Mouse (Mus musculus) small intestine, adult 2 months (tissue): ENCODE measurements around the gene Med31.
"Not testable (repeated sequence)": the region's sequence is repeated elsewhere in the genome, so short reads cannot be mapped to it uniquely, and the experiment has no call there.

ENCODE experiments used
- CTCF ChIP-seq: fragments of 200-500 bp; IDR thresholded peaks from 2 replicates; pipeline ENCODE4 v1.5.1; 2012; ENCODE audit warnings: low read depth, mild to moderate bottlenecking, control low read depth, inconsistent platforms, low read length, moderate library complexity, mixed read lengths; ENCODE audit not compliant: insufficient replicate concordance, insufficient read length; ENCODE audit errors: extremely low read depth
- POLR2A ChIP-seq: fragments of 200-500 bp; IDR thresholded peaks from 2 replicates; pipeline ENCODE4 v1.6.1; 2012; ENCODE audit warnings: low read depth, mild to moderate bottlenecking, control low read depth, inconsistent platforms, low read length, moderate library complexity

DNA sequence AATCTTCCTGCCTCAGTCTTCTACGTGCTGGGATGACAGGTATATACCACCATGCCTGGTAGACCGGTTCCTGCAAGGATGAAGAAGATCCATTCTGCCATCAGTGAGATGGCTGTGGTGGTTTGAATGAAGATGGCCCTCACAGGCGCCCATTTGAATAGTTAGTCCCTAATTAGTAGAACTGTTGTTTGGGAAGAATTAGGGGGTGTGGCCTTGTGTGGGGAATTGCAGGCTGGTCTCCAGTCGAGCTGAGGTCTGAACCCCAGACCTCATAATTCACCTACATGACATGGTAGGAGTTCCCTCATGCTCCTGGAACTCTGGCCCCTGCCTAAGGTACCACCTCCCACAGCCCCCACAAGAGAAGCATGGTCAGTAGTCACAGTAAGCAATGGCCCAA lies 43.5 kb downstream of the Med31 start:
- TF ChIP-seq CTCF, POLR2A: not testable (repeated sequence)
